Mouse (Mus musculus) hindbrain, embryonic 12.5 days (tissue): ENCODE data around the gene Arid5b. TPM values are rescaled to one million over a fixed set of nuclear protein-coding genes. Genes with fewer than 3 reads are reported as not detected.

Experiments
- ATAC-seq: fragments of 200-750 bp; cut with Nextera tagmentation; 2 replicates; pipeline ENCODE4 v1.8.0; 2017; ENCODE audit warnings: moderate TSS enrichment; ENCODE audit not compliant: low FRiP score
- H3K27ac ChIP-seq: fragments of 300-500 bp; sonication (generic); 2 replicates; pipeline ENCODE4 v1.5.1; 2016; ENCODE audit warnings: mild to moderate bottlenecking
- H3K27me3 ChIP-seq: fragments of 300-500 bp; sonication (generic); 2 replicates; pipeline ENCODE4 v1.6.1; 2016; ENCODE audit warnings: mild to moderate bottlenecking
- H3K36me3 ChIP-seq: fragments of 300-500 bp; sonication (generic); 2 replicates; pipeline ENCODE4 v1.6.1; 2016; ENCODE audit warnings: mild to moderate bottlenecking
- H3K4me1 ChIP-seq: fragments of 300-500 bp; sonication (generic); 2 replicates; pipeline ENCODE4 v1.6.1; 2016
- H3K4me2 ChIP-seq: fragments of 300-500 bp; sonication (generic); replicated peaks from 2 replicates; pipeline ENCODE4 v1.6.1; 2016; ENCODE audit warnings: mild to moderate bottlenecking
- H3K4me3 ChIP-seq: fragments of 300-500 bp; sonication (generic); 2 replicates; pipeline ENCODE4 v1.5.1; 2016; ENCODE audit warnings: mild to moderate bottlenecking
- H3K9ac ChIP-seq: fragments of 300-500 bp; sonication (generic); 2 replicates; pipeline ENCODE4 v1.6.1; 2016; ENCODE audit warnings: mild to moderate bottlenecking, moderate library complexity
- H3K9me3 ChIP-seq: fragments of 300-500 bp; sonication (generic); replicated peaks from 2 replicates; pipeline ENCODE4 v1.6.1; 2016; ENCODE audit warnings: mild to moderate bottlenecking
- WGBS: fragments of 180-500 bp; shearing (Covaris S2); methylation state at CpG from one replicate; pipeline ENCODE4 v1.1.7; 2016; 5-methylcytosine and 5-hydroxymethylcytosine counted together
- polyA plus RNA-seq: library from polyadenylated mRNA; unstranded; fragments of >200 nt; fragmentation: Nextera tagmentation; extraction: Ambion mirVana; gene quantifications from 2 replicates; pipeline ENCODE4 v1.2.1, GENCODE M21; 2016

Arid5b gene
- polyA plus RNA-seq, 1 experiment from 2014 or later = 28.2 TPM

DNA sequence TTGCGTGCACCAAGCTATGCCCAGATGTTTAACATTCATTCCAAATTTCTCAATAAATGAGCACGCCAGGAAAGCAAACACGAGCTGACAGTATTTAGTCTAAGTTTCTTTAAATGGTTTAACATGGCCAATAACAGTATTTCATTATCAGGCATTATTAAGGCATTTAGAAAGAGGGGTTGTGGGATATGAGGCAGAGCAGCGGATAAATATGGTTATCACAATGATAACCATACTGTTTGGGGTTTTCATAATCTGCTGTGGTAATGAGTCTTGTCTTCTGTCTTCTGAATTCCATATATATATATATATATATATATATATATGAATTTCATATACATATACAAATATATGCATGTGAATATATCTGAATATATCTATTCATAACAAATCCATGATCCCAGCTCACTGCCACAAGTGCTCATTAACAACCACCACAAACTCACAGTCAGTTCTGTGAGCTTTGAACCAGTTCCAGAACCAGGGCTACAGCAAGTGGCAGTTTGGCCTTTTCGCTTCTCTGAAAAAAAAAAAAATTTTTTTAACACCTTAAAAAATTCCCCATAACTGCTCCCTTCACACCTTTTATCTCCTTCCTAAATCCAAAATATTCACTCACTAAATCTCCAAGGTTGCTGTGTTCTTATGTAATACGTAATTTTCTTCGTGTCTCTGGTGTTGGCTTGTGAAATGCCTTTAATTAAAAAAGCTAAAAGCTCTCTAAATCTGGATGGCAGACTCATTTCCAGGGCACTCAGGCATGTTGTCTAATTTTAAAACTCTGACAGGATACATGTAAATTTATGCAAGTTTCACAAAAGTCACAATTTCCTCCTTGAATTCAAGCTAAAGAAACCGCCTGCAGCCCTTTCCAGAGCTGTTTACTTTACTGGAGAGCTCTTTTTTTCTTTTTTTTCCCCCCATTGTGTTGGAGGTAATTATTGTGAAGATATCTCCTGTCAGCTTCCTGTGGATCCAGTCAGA is 113.5 kb downstream of the Arid5b start:
- Histone ChIP-seq H3K4me1 (peaks cover 15% of the 10 kb centered on the region), H3K9me3 (no peaks in the 10 kb centered on the region), H3K4me2 (no peak overlapping the region), H3K27me3 (no peaks in the 10 kb centered on the region), H3K9ac (no peak overlapping the region), H3K27ac (no peak overlapping the region; the same call in 1 of the 2 replicates), H3K36me3 (no peaks in the 10 kb centered on the region), H3K4me3 (no peak overlapping the region)
- WGBS = 79% methylated on average over 8 of the region's 8 CpGs
- ATAC-seq = no peak

DNA sequence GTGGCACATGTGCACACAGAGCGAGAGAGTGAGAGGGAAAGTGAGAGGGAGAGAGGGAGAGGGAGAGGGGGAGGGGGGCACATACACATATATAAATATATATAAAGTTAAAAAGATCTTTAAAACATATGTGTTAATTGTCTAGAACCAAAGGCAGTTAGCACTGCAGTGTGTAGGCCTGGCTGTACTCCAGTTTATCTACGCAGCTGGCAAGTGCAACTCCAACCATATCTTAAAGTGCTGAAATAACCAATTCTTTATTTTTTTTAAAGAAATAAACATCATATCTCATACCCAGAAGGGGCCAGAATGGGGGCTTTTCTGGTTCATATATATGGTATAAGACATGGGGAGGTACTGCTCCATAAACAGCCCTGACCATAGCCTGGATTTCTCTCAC is 114.4 kb downstream of the Arid5b start:
- Histone ChIP-seq H3K27ac (no peak overlapping the region), H3K9me3 (no peaks in the 10 kb centered on the region), H3K4me2 (no peak overlapping the region), H3K27me3 (no peaks in the 10 kb centered on the region), H3K4me3 (no peak overlapping the region), H3K36me3 (no peaks in the 10 kb centered on the region), H3K4me1 (peaks cover 11% of the 10 kb centered on the region), H3K9ac (no peak overlapping the region)
- no peak for ATAC-seq
- 98% methylated on average over 2 of the region's 2 CpGs for WGBS

DNA sequence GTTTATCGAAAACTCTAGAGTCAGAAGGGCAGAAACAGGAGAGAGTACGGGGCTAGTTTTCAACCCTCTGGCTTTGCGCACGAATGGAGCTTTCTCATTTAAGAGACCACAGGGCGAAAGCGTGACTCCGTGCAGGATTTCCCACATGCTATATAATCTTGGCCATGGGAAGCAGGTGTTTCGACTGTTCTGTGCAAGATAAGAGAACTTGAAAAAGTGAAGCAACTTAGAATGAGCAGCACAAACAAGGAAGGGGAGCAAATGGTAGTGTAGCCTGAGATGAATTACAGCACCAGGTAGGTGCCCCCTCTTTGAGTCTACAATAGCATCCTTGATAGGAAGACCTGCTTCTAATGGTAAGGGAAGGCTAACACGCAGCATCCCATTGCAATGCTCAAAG is 118.8 kb downstream of the Arid5b start:
- Histone ChIP-seq H3K9me3 (no peaks in the 10 kb centered on the region), H3K27me3 (no peaks in the 10 kb centered on the region), H3K4me1 (no peaks in the 10 kb centered on the region; the same call in 1 of the 2 replicates), H3K36me3 (no peaks in the 10 kb centered on the region), H3K4me2 (no peak overlapping the region), H3K4me3 (no peak overlapping the region), H3K27ac (no peak overlapping the region), H3K9ac (no peak overlapping the region)
- ATAC-seq = no peak
- 95% methylated on average over 9 of the region's 9 CpGs for WGBS

DNA sequence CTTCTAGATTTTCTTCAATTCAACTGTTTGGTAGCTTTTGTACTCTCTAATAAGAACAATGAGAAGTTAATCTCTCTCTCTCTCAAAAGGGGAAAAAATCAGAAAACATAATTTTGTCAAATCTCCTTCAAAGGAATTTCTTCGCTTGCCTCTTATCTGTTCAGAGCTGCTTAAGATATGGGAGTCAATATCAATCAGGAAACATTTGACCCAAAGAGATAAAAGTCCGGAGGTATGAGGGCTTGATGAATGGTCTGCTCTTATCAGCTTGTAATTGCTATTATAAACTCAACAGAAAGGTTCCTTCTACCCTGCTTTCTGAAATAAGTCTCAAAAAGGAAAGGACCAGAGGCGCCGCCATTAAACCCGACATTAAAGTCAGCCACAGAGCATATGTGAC is 120.0 kb downstream of the Arid5b start:
- no peak overlapping the region for H3K4me2 ChIP-seq
- 88% methylated on average over 5 of the region's 5 CpGs for WGBS
- H3K9ac ChIP-seq = no peak overlapping the region
- no peak overlapping the region for H3K27ac ChIP-seq
- no peaks in the 10 kb centered on the region for H3K9me3 ChIP-seq
- ATAC-seq = no peak
- no peak overlapping the region for H3K4me3 ChIP-seq
- no peaks in the 10 kb centered on the region for H3K36me3 ChIP-seq
- H3K4me1 ChIP-seq = peaks cover 4% of the 10 kb centered on the region
- H3K27me3 ChIP-seq = no peaks in the 10 kb centered on the region

DNA sequence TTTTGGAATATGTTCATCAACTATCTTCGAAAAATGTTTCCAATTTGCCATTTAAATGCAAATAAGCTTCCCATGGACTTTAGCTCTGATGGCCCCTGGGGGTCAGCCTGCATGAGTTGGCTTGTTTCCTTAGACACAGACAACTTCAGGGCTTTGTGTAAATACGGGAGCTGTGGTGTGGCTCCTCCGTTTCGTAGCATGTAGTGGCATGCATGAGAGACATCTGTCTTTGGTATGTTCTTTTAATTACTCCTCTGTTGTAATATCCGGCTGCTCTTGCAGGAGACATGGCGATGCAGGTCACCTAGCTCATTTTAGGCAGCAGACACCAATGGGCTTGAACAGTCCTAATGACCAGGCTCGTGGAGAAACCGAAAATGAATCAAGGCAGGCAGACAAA is 121.0 kb downstream of the Arid5b start:
- ATAC-seq = no peak
- 60% methylated on average over 8 of the region's 8 CpGs for whole genome bisulfite sequencing

DNA sequence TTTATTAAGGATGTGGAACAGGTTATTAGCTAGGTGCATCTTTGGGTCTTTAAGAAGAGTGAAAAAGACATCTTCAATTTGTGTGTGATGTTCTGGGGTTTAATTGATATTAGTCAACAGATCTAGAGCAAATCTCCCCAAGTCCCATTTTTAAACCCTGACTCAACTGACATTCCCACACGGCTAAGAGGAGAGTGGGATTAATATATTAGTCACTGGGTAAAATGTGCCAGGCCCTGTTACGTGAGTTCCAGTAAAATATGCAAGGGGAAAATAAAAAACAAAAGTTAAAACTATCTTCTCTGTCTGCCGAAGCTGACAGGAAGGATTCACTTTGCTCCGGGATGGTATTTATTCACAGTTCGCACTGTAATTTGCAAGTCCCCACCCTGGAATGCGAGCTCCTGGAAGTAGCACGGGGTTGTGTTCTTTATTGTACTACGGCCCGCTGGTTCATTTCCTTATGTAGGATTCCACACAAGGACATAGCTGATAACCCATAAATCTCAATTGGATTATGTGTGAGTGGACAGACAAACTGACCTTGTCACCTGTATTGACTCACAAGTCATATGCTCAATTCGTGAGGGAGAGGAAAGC is 121.8 kb downstream of the Arid5b start:
- Histone ChIP-seq H3K4me1 (peaks cover 12% of the 10 kb centered on the region), H3K4me2 (no peak overlapping the region), H3K9ac (no peak overlapping the region), H3K9me3 (peaks cover 4% of the 10 kb centered on the region; the same call in 1 of the 2 replicates), H3K27ac (no peak overlapping the region), H3K4me3 (no peak overlapping the region), H3K36me3 (peaks cover 5% of the 10 kb centered on the region; the same call in 1 of the 2 replicates), H3K27me3 (no peaks in the 10 kb centered on the region)
- 72% methylated on average over 10 of the region's 10 CpGs for WGBS
- ATAC-seq = no peak

More for the DNA sequence above, 121.0 kb downstream of the Arid5b start:
- Histone ChIP-seq H3K36me3 (no peaks in the 10 kb centered on the region), H3K4me2 (no peak overlapping the region), H3K9ac (no peak overlapping the region), H3K4me1 (peaks cover 12% of the 10 kb centered on the region), H3K27ac (no peak overlapping the region), H3K9me3 (no peaks in the 10 kb centered on the region), H3K4me3 (no peak overlapping the region), H3K27me3 (no peaks in the 10 kb centered on the region)

DNA sequence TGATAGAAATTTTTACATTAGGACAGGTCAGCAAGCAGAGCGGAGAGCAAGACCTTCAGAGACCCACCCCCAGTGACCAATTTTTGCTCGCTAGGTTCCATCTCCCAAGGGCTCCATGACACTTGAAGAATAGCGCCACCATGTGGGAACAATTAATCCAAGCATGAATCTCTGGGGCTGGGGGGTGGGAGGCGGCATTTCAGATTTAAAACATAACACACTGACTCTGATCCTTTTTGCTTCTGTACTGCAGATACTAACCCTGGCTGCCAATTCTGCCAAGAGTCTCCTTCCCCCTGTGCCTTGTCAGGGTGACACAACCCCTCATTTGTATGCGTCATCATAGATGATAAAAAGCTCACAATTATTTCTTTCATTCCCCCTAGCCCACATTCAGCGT is 122.4 kb downstream of the Arid5b start:
- no peak overlapping the region for H3K4me3 ChIP-seq
- peaks cover 5% of the 10 kb centered on the region; the same call in 1 of the 2 replicates for H3K36me3 ChIP-seq
- no peak overlapping the region for H3K4me2 ChIP-seq
- 84% methylated on average over 6 of the region's 6 CpGs for WGBS
- H3K27ac ChIP-seq = no peak overlapping the region
- no peak overlapping the region for H3K9ac ChIP-seq
- peaks cover 9% of the 10 kb centered on the region; the same call in 1 of the 2 replicates for H3K9me3 ChIP-seq
- ATAC-seq = no peak
- peaks cover 12% of the 10 kb centered on the region for H3K4me1 ChIP-seq
- no peaks in the 10 kb centered on the region for H3K27me3 ChIP-seq

DNA sequence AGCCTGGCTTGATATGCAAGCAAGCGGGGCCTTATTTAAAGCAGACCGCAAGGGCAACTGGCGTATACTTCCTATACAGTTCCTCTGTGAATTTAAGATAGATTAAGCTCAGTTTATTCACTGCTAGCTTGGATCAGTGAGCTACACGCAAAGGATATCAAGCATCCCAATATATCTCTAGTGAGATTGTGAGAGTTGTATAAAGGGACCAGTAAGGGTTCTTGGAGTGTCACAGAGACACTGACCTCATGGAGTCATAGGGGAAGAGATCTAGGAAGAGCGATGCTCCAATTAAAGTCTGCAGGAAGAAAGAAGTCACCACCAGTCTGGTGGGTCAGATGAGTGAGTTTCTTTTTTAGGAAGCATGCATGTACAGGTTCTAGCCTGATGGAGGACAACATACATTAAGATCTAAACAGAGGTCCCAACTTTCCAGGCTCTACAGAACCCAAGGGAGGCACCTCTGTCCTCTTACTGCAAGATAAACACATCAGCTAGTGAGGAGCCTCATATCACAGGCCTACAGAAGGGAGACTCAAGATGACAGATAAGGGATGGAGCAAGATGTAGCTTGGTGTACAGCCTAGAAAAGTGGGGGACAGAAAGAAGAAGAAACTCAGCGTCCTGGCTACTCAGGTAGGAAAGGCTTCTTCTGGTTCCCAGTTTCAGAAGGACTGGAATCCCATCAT is 123.0 kb downstream of the Arid5b start:
- Histone ChIP-seq H3K9ac (no peak overlapping the region), H3K27me3 (no peaks in the 10 kb centered on the region), H3K9me3 (peaks cover 9% of the 10 kb centered on the region; the same call in 1 of the 2 replicates), H3K36me3 (peaks cover 5% of the 10 kb centered on the region; the same call in 1 of the 2 replicates), H3K4me2 (no peak overlapping the region), H3K4me1 (peaks cover 12% of the 10 kb centered on the region), H3K4me3 (no peak overlapping the region), H3K27ac (no peak overlapping the region)
- ATAC-seq = no peak
- 95% methylated on average over 6 of the region's 6 CpGs for WGBS

DNA sequence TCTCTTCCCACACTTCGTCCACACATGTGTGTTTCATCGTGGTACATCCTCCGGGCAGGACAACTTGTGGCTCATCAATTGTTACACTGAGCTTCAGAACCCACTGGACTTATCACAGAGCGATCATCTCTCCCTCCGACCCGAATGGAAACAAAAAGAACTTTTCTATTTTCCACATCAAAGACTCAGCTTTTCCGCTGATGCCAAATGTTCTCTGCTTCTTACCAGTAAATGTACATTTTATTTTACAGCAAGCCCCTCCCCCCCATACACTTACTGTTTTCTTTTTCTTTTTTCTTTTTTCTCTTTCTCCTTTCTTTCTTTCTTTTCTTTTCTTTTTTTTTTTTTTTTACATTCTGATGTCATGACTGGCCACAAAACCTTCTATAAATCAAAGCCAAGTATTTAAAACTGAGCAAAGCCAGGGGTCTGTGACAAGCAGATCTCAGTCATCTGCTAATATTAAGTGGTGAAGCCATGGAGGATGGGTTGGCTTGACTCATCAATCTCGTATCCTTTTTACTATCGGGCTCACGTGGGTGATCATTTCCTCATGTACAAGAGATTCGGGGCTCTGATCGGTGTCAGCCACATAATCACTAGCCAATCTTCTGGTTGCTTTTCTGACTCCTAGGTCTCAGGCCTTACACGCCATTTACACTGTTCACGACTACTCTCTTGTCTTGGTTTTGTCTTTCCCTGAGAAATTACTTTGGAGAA is 124.3 kb downstream of the Arid5b start:
- 0 out of 2 replicates have a peak, but pooled peaks have one; percentile 21 for ATAC-seq
- Histone ChIP-seq H3K4me3 (no peak overlapping the region), H3K9me3 (peaks cover 9% of the 10 kb centered on the region; the same call in 1 of the 2 replicates), H3K27me3 (no peaks in the 10 kb centered on the region), H3K4me2 (peak overlapping the region; percentile 8; the same call in 1 of the 2 replicates), H3K36me3 (peaks cover 5% of the 10 kb centered on the region; the same call in 1 of the 2 replicates), H3K4me1 (peaks cover 12% of the 10 kb centered on the region), H3K9ac (no peak overlapping the region), H3K27ac (no peak overlapping the region)
- WGBS = 73% methylated on average over 14 of the region's 14 CpGs

DNA sequence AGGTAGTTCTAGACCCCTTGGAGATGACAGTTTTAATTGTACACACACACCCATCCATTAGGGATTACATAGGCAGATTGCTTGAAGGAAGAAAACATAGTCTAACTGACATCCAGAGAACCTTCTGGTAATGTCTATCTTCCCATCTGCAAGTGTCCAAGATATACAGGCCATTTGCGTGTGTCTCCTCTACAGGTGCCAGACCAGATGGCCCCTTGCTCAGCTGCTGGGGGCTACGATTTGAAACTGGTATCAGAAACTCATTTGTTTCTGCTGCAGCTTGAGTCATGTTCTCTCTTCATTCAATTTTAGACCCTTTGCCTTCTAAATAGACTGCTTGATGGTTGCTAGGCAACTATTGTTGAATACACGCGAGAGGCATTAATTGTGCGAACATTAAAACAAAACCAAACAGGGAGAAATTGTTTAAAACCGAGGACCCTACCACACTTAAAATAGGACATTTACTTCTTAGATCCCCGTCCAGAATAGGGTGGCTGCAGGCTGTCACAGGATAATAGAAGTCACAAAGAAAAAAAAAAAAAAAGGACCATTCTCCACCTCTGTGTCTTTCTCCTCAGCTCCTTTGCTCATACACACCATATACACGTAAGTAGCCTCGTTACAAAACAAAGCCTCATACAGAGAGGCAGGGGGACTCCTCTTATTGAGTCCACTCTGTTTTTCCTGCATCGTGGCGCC is 125.0 kb downstream of the Arid5b start:
- Histone ChIP-seq H3K4me2 (peak overlapping the region; percentile 8; the same call in 1 of the 2 replicates), H3K4me1 (peaks cover 13% of the 10 kb centered on the region), H3K9me3 (peaks cover 9% of the 10 kb centered on the region; the same call in 1 of the 2 replicates), H3K27me3 (no peaks in the 10 kb centered on the region), H3K9ac (no peak overlapping the region), H3K36me3 (peaks cover 5% of the 10 kb centered on the region; the same call in 1 of the 2 replicates), H3K27ac (peak overlapping the region; percentile 52), H3K4me3 (no peak overlapping the region)
- WGBS = 38% methylated on average over 11 of the region's 11 CpGs
- ATAC-seq = 0 out of 2 replicates have a peak, but pooled peaks have one; percentile 45

DNA sequence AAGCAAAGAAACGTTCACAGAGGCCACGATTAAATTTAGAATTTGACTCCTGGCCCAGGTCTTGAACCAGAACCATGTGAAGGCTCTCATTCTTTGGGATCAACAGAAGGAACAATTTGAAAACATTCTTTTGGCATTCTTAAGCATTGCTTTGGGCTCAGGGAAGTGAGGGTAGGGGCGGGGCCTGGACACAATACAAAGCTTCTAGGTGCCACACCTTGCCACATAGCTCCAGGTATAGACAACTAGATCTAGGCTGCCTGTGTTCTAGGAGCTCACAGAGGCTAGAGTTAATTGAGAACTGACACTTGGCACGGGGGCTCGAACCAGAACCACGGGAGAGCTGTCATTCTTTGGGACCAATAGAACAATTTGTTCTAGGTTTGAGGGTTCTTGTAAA is 130.0 kb downstream of the Arid5b start:
- 81% methylated on average over 6 of the region's 6 CpGs for WGBS
- no peaks in the 10 kb centered on the region for H3K27me3 ChIP-seq
- ATAC-seq = no peak
- H3K4me1 ChIP-seq = peaks cover 15% of the 10 kb centered on the region
- no peak overlapping the region for H3K4me2 ChIP-seq
- H3K9ac ChIP-seq = no peak overlapping the region
- H3K4me3 ChIP-seq = no peak overlapping the region
- H3K9me3 ChIP-seq = peaks cover 9% of the 10 kb centered on the region; the same call in 1 of the 2 replicates
- H3K36me3 ChIP-seq = peaks cover 5% of the 10 kb centered on the region; the same call in 1 of the 2 replicates
- no peak overlapping the region for H3K27ac ChIP-seq
